Comparison of ENCODE assay signal across 29 mouse cellular contexts in the genomic region with DNA sequence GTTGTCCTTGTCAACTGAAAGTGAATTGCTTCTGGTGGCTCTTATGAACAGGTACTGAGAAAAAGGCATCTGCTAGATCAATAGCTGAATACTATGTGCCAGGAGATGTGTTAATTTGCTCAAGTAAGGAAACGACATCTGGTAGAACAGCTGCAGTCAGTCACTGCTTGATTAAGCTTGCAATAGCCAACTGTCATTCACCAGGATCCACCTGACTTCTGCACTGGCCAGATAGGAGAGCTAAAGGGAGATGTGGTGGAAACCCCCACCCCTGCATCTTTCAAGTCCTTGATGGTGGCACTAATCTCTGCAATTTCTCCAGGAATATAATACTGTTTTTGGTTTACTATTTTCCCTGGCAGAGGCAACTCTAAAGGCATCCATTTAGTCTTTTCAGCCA. TPM values are rescaled to one million over a fixed set of nuclear protein-coding genes. Genes with fewer than 3 reads are reported as not detected.
DNase-seq lines count a peak whose midpoint lies in the region; ATAC-seq and TF ChIP-seq lines count a peak whose summit lies in the region.
"Had no signal": no experiment of that assay in that cellular context is flagged by ENCODE, and none has a peak within 500 bp of the region (broad histone marks: within the 10 kb centered on the region; RNA-seq: fewer than 3 reads in every experiment).

No protein-coding gene starts in this region.

- no peaks in the 10 kb centered on the region for H3K9me3 ChIP-seq in G1E (replicated peaks)
- H3K9me3 ChIP-seq in liver, embryonic 12.5 days (replicated peaks), result no peaks in the 10 kb centered on the region
- H3K9me3 ChIP-seq: embryonic facial prominence, embryonic 12.5 days; forebrain, embryonic 13.5 days; heart, embryonic 13.5 days; hindbrain, embryonic 13.5 days; limb, embryonic 13.5 days; neural tube, embryonic 15.5 days had no signal

- ATAC-seq in G1E (ENCODE audit: extremely low read depth, insufficient number of reproducible peaks, low FRiP score, poor library complexity, severe bottlenecking), result peak; percentile 83
- peak; percentile 86 for ATAC-seq in liver, embryonic 12.5 days
- peak; percentile 91 for ATAC-seq in megakaryocyte progenitor cell, adult 5-6 weeks (replicated peaks; ENCODE audit: poor library complexity)
- no peak for ATAC-seq in cerebellum, adult (ENCODE audit: insufficient number of reproducible peaks, low FRiP score, low TSS enrichment)
- ATAC-seq in monocyte, adult 5-6 weeks (replicated peaks; ENCODE audit: insufficient number of reproducible peaks, low FRiP score, low TSS enrichment, poor library complexity, severe bottlenecking), result no peak
- ATAC-seq: activated CD4-positive, CD25-positive, alpha-beta regulatory T cell, adult 4 months; forebrain, embryonic 13.5 days; midbrain, embryonic 16.5 days had no signal

- no peaks in the 10 kb centered on the region for H3K36me3 ChIP-seq in G1E (replicated peaks)
- no peaks in the 10 kb centered on the region for H3K36me3 ChIP-seq in liver, embryonic 12.5 days
- H3K36me3 ChIP-seq: embryonic facial prominence, embryonic 12.5 days; heart, embryonic 13.5 days; hindbrain, embryonic 13.5 days; limb, embryonic 13.5 days; neural tube, embryonic 15.5 days had no signal

- 15% methylated on average over 1 of the region's 1 CpGs for WGBS in liver, embryonic 12.5 days (ENCODE audit: insufficient replicate concordance)

- H3K27ac ChIP-seq in liver, embryonic 12.5 days, result no peak overlapping the region
- H3K27ac ChIP-seq: embryonic facial prominence, embryonic 12.5 days; forebrain, embryonic 13.5 days; gastrocnemius, adult 2 months; heart, embryonic 13.5 days; hindbrain, embryonic 13.5 days; kidney, postnatal 0 days; limb, embryonic 13.5 days; neural tube, embryonic 15.5 days; stomach, postnatal 0 days had no signal

- no peaks in the 10 kb centered on the region for H3K27me3 ChIP-seq in G1E (ENCODE audit: insufficient read depth, low read length)
- H3K27me3 ChIP-seq in liver, embryonic 12.5 days (replicated peaks), result 0 out of 2 replicates have a peak, but pooled peaks cover 4% of the 10 kb centered on the region
- H3K27me3 ChIP-seq: CH12.LX; embryonic facial prominence, embryonic 12.5 days; forebrain, embryonic 13.5 days; heart, embryonic 13.5 days; hindbrain, embryonic 13.5 days; limb, embryonic 13.5 days; neural tube, embryonic 15.5 days had no signal

- H3K9ac ChIP-seq in liver, embryonic 12.5 days, result peak overlapping the region; percentile 35; the same call in 1 of the 2 replicates
- H3K9ac ChIP-seq: embryonic facial prominence, embryonic 12.5 days; forebrain, embryonic 13.5 days; heart, embryonic 13.5 days; hindbrain, embryonic 13.5 days; limb, embryonic 13.5 days; lung, embryonic 14.5 days; neural tube, embryonic 15.5 days had no signal

- H3K4me2 ChIP-seq in liver, embryonic 12.5 days, result 0 out of 2 replicates have a peak overlapping the region, but pooled peaks have one; percentile 5
- H3K4me2 ChIP-seq: embryonic facial prominence, embryonic 12.5 days; forebrain, embryonic 13.5 days; heart, embryonic 13.5 days; hindbrain, embryonic 13.5 days; limb, embryonic 13.5 days; lung, embryonic 14.5 days; neural tube, embryonic 15.5 days had no signal

- no peak overlapping the region for H3K4me3 ChIP-seq in G1E (ENCODE audit: low read depth, low read length)
- H3K4me3 ChIP-seq in liver, embryonic 12.5 days, result no peak overlapping the region
- H3K4me3 ChIP-seq: embryonic facial prominence, embryonic 12.5 days; erythroblast, embryonic 14.5 days; forebrain, embryonic 13.5 days; gastrocnemius, adult 2 months; heart, embryonic 13.5 days; hindbrain, embryonic 13.5 days; limb, embryonic 13.5 days; neural tube, embryonic 15.5 days had no signal

- TF ChIP-seq CTCF in G1E (IDR thresholded peaks at IDR 0.05; ENCODE audit: low read depth, low read length), result no peak

- H3K4me1 ChIP-seq in G1E (ENCODE audit: insufficient read depth, low read depth, low read length), result peaks cover 57% of the 10 kb centered on the region
- peaks cover 19% of the 10 kb centered on the region for H3K4me1 ChIP-seq in liver, embryonic 12.5 days
- H3K4me1 ChIP-seq: embryonic facial prominence, embryonic 12.5 days; forebrain, embryonic 13.5 days; heart, embryonic 13.5 days; limb, embryonic 13.5 days had no signal

- DNase-seq in G1E (ENCODE audit: low spot score), result no peak
- peak; percentile 37 for DNase-seq in c-Kit-positive CD71-positive TER-119-positive erythroid progenitor cells, embryonic 14.5 days (ENCODE audit: low spot score)
- DNase-seq in adrenal gland, adult 8-10 months, result no peak
- DNase-seq: adrenal gland, postnatal 14 days; B cell, adult 2 months; cerebellum, adult 11-12 months; cerebellum, postnatal 10 days; gastrocnemius, adult 2 months; heart, adult 18-20 months; heart, postnatal 14 days; kidney, adult 18-20 months; layer of hippocampus, adult 9-11 months; lung, embryonic 14.5 days had no signal

RNA-seq across cellular contexts. Expression of a gene that starts 19.7 kb away (rescaled TPM):
- total RNA-seq in G1E (2014; fragmentation: Nextera tagmentation) (185 and 255 TPM in 2 replicates), G1E (2017) (408 and 449 TPM in 2 replicates)
- 273 and 326 TPM in 2 replicates for polyA plus RNA-seq in G1E (2012)
- 207 and 214 TPM in 2 replicates for polyA plus RNA-seq in liver, embryonic 12.5 days (2016; fragmentation: Nextera tagmentation; extraction: Ambion mirVana)
- 341 and 364 TPM in 2 replicates for total RNA-seq in megakaryocyte progenitor cell, adult 5-6 weeks (2015)
- total RNA-seq in megakaryocyte progenitor cell, adult 5-6 weeks (2017), result 196 and 240 TPM in 2 replicates
- 100 to 1,000 TPM; 313 to 362 (median 341) TPM for total RNA-seq in adrenal gland, adult 8-10 months (2022)
- total RNA-seq in monocyte, adult 5-6 weeks (2017), result 162 to 242 TPM (median 193 TPM) in 3 replicates

RNA-seq across cellular contexts. Expression of a gene that starts 26.4 kb away (rescaled TPM):
- total RNA-seq in G1E (2014; fragmentation: Nextera tagmentation) (110 and 119 TPM in 2 replicates), G1E (2017) (367 and 434 TPM in 2 replicates)
- polyA plus RNA-seq in G1E (2012), result 39.8 and 133 TPM in 2 replicates
- polyA plus RNA-seq in liver, embryonic 12.5 days (2016; fragmentation: Nextera tagmentation; extraction: Ambion mirVana), result 53.9 and 54.0 TPM in 2 replicates
- 27.3 and 28.8 TPM in 2 replicates for total RNA-seq in megakaryocyte progenitor cell, adult 5-6 weeks (2015)
- total RNA-seq in megakaryocyte progenitor cell, adult 5-6 weeks (2017), result 28.2 and 38.5 TPM in 2 replicates
- total RNA-seq in adrenal gland, adult 8-10 months (2022), result 10 to 100 TPM; 43.1 to 69.2 (median 57.5) TPM
- 8.9 to 16.0 TPM (median 14.1 TPM) in 3 replicates for total RNA-seq in monocyte, adult 5-6 weeks (2017)

RNA-seq across cellular contexts. Expression of a gene that starts 47.4 kb away (rescaled TPM):
- total RNA-seq in G1E (2014; fragmentation: Nextera tagmentation) (27.8 and 36.2 TPM in 2 replicates), G1E (2017) (21.8 and 24.3 TPM in 2 replicates)
- 9.6 and 11.7 TPM in 2 replicates for polyA plus RNA-seq in G1E (2012)
- 2.6 and 3.6 TPM in 2 replicates for polyA plus RNA-seq in liver, embryonic 12.5 days (2016; fragmentation: Nextera tagmentation; extraction: Ambion mirVana)
- total RNA-seq in megakaryocyte progenitor cell, adult 5-6 weeks (2015), result 18.0 and 20.3 TPM in 2 replicates
- total RNA-seq in megakaryocyte progenitor cell, adult 5-6 weeks (2017), result 16.2 and 20.3 TPM in 2 replicates
- 10 to 100 TPM; 27.2 to 56.5 (median 40.3) TPM for total RNA-seq in adrenal gland, adult 8-10 months (2022)
- total RNA-seq in monocyte, adult 5-6 weeks (2017), result 13.9 to 19.6 TPM (median 17.9 TPM) in 3 replicates
- polyA plus RNA-seq: erythroblast, embryonic 14.5 days had no signal

Comparison
In these comparisons a context has a peak if more than half of its experiments do, and no peak if none do; other contexts are left out.
1. ATAC-seq: peak in G1E (single experiment), liver, embryonic 12.5 days (single experiment) and megakaryocyte progenitor cell, adult 5-6 weeks (single experiment); none in cerebellum, adult (single experiment) and monocyte, adult 5-6 weeks (single experiment).